Mouse (Mus musculus): ENCODE data around the gene Phf2. TPM values are rescaled to one million over a fixed set of nuclear protein-coding genes. Genes with fewer than 3 reads are reported as not detected.

Phf2 gene
- polyA plus RNA-seq (2014; fragmentation: Illumina TruSeq; extraction: RNeasy Lipid Tissue Mini Kit (QIAGEN cat#74804); ENCODE audit: low read depth, low replicate concordance), result 3.1 TPM

GRCm38 (mm10) chr13:48870771-48871731 is at the start of gene Phf2:
Phf2 (minus strand) TSS chr13:48871119.

Other genes starting within 250 kb of the Phf2 start
- gene Ptpdc1, start 245.5 kb downstream of the Phf2 start, polyA plus RNA-seq (2014; fragmentation: Illumina TruSeq; extraction: RNeasy Lipid Tissue Mini Kit (QIAGEN cat#74804); ENCODE audit: low read depth, low replicate concordance), result 1.5 TPM
- gene Barx1, start 208.1 kb downstream of the Phf2 start, polyA plus RNA-seq (2014; fragmentation: Illumina TruSeq; extraction: RNeasy Lipid Tissue Mini Kit (QIAGEN cat#74804); ENCODE audit: low read depth, low replicate concordance), result not detected
- 100 TPM for gene Fam120a, start 96.9 kb upstream of the Phf2 start, polyA plus RNA-seq (2014; fragmentation: Illumina TruSeq; extraction: RNeasy Lipid Tissue Mini Kit (QIAGEN cat#74804); ENCODE audit: low read depth, low replicate concordance)